Mouse (Mus musculus) embryonic fibroblast, embryonic 13.5 days (primary cell): ENCODE data around the gene Lmtk3. TPM values are rescaled to one million over a fixed set of nuclear protein-coding genes. Genes with fewer than 3 reads are reported as not detected.
A peak's percentile ranks its signal among the peaks of the same experiment; 100 is the strongest.

Experiments
- H3K27ac ChIP-seq: 2 replicates; pipeline ENCODE4 v1.5.1; 2012; ENCODE audit warnings: low read length, control low read depth, inconsistent platforms; ENCODE audit not compliant: insufficient read depth
- H3K4me1 ChIP-seq: 2 replicates; pipeline ENCODE4 v1.6.1; 2011; ENCODE audit warnings: low read length; ENCODE audit not compliant: control insufficient read depth, insufficient read depth
- H3K4me3 ChIP-seq: 2 replicates; pipeline ENCODE4 v1.5.1; 2011; ENCODE audit warnings: mild to moderate bottlenecking, control low read depth, low read length; ENCODE audit not compliant: insufficient read depth
- CTCF ChIP-seq: IDR thresholded peaks from 2 replicates; pipeline ENCODE4 v1.5.1; 2011; ENCODE audit warnings: mild to moderate bottlenecking, control low read depth, low read length, moderate library complexity, borderline replicate concordance; ENCODE audit not compliant: insufficient read depth
- POLR2A ChIP-seq: IDR thresholded peaks from 2 replicates; pipeline ENCODE4 v1.6.1; 2011; ENCODE audit warnings: low read depth, mild to moderate bottlenecking, control low read depth, low read length, moderate library complexity
- polyA plus RNA-seq: library from polyadenylated mRNA; stranded (reverse); fragments of >200 nt; gene quantifications from 2 replicates; pipeline ENCODE4 v1.2.4, GENCODE M21; 2011; ENCODE audit warnings: low read depth; ENCODE audit not compliant: missing spikeins, insufficient read length

The Lmtk3 gene
- polyA plus RNA-seq, 1 experiment: 5.5 TPM

DNA sequence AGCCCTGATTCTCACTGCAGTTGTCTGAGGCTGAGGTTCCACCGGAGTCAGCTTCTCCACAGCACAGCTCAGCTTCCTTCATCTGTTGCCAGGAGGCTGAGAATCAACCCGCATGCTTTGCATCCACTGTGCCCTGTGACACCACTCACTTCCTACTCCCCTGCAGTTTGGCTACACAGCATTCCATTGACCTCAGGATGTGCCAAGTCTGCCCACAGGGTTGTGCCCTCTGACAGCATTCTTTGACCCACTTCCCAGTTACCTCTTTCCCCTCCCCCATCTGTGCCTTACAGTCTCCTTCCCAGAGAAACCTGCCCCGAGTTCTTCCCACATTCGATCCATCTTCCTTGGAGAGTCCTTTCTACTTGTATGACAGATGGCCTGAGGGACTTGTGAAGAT, 1.3 kb upstream of the Lmtk3 start:
- no peak overlapping the region for H3K4me3 ChIP-seq
- peaks cover 6% of the 10 kb centered on the region; the same call in 1 of the 2 replicates for H3K4me1 ChIP-seq
- TF ChIP-seq CTCF (no peak), POLR2A (no peak)
- H3K27ac ChIP-seq: no peak overlapping the region

DNA sequence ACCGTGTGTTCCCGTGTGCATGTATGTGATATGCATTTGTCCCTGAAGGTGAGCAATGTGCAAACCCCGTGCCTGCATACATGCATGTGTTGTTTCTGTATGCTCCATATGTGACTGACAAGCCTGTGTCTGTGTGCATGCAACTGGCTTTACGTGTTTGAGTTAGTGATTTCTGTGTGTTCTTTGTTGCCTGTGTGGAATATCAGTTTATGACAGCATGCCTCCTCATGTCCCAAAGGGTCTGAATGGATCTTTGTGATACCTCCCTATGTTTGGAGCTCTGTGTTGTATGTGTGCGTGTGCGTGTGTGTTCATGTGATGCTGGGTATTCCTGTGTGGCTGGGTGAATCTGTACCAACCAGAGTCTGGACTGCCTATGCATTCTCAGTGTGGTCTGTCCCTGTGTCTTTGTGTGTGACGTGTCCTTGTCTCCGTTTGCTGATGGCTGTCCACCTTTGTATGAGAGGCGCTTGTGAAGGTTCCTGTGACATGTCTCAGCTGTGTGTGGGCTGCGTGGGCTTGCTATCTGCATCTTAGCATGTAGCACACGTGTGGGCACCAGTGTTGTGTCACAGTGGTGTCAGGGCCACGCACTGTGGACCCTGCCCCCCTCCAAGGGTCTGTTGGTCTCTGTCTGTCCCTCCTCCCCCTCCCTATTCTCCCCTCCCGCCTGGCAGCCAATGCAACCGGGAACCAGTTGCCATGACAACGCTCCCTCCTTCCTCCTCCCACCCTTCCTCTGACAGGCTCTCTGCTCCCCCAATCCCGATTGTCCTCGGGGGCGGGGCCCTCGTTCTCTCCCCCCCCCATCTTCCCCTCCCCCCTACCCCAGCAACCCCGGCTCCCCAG, 1.2 kb downstream of the Lmtk3 start, which contains the start of gene Sult2b1:
Sult2b1 (minus strand) TSS at position 146 of the 849 bp plus-strand sequence.
- Histone ChIP-seq H3K4me3 (peak within 1 kb of the TSS; percentile 78), H3K4me1 (peaks cover 6% of the 10 kb centered on the region; the same call in 1 of the 2 replicates), H3K27ac (no peak within 1 kb of the TSS)
- no peak for TF ChIP-seq POLR2A
- no peak for TF ChIP-seq CTCF

GRCm38 (mm10) chr7:45785388-45786135, 2.0 kb downstream of the Lmtk3 start:
- Histone ChIP-seq H3K27ac (no peak overlapping the region), H3K4me1 (peaks cover 6% of the 10 kb centered on the region; the same call in 1 of the 2 replicates), H3K4me3 (peak overlapping the region; percentile 78)
- peak; percentile 16; the same call in 1 of the 2 replicates for TF ChIP-seq POLR2A
- TF ChIP-seq CTCF: no peak

- peaks cover 6% of the 10 kb centered on the region; the same call in 1 of the 2 replicates for H3K4me1 ChIP-seq
- 0 out of 2 replicates have a peak, but pooled peaks have one; percentile 1 for TF ChIP-seq POLR2A
- no peak for TF ChIP-seq CTCF
- peak overlapping the region; percentile 78 for H3K4me3 ChIP-seq
- no peak overlapping the region for H3K27ac ChIP-seq
Observed at GRCm38 (mm10) chr7:45786136-45786578, 2.6 kb downstream of the Lmtk3 start.

- TF ChIP-seq POLR2A (peak; percentile 39; the same call in 1 of the 2 replicates), CTCF (no peak)
- Histone ChIP-seq H3K4me1 (peaks cover 6% of the 10 kb centered on the region; the same call in 1 of the 2 replicates), H3K27ac (no peak overlapping the region), H3K4me3 (peak overlapping the region; percentile 78)
Observed at GRCm38 (mm10) chr7:45786661-45787413, 3.3 kb downstream of the Lmtk3 start.

DNA sequence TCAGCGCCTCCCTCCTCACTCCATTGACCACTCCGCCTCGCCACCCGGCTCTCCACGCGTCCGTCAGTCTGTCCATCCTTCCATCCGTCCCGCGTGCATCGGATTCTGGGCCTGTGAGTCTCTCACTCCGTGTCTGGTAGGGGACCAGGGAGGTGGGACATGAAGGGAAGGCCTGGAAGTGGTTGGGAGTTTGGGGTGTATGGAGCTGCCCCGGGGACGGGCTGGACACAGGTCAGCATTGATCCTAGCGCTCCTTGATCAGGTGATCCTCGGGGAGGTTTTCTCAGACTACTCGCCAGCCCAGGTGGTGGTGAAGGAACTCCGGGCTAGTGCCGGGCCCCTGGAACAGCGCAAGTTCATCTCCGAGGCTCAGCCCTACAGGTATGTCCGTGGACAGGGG, 4.1 kb downstream of the Lmtk3 start:
- H3K27ac ChIP-seq: no peak overlapping the region
- no peak overlapping the region for H3K4me3 ChIP-seq
- no peak for TF ChIP-seq CTCF
- TF ChIP-seq POLR2A: no peak
- peaks cover 6% of the 10 kb centered on the region; the same call in 1 of the 2 replicates for H3K4me1 ChIP-seq

GRCm38 (mm10) chr7:45790721-45791120, 7.2 kb downstream of the Lmtk3 start:
- H3K27ac ChIP-seq: no peak overlapping the region
- H3K4me1 ChIP-seq: no peaks in the 10 kb centered on the region
- TF ChIP-seq POLR2A: no peak
- no peak for TF ChIP-seq CTCF
- H3K4me3 ChIP-seq: no peak overlapping the region

DNA sequence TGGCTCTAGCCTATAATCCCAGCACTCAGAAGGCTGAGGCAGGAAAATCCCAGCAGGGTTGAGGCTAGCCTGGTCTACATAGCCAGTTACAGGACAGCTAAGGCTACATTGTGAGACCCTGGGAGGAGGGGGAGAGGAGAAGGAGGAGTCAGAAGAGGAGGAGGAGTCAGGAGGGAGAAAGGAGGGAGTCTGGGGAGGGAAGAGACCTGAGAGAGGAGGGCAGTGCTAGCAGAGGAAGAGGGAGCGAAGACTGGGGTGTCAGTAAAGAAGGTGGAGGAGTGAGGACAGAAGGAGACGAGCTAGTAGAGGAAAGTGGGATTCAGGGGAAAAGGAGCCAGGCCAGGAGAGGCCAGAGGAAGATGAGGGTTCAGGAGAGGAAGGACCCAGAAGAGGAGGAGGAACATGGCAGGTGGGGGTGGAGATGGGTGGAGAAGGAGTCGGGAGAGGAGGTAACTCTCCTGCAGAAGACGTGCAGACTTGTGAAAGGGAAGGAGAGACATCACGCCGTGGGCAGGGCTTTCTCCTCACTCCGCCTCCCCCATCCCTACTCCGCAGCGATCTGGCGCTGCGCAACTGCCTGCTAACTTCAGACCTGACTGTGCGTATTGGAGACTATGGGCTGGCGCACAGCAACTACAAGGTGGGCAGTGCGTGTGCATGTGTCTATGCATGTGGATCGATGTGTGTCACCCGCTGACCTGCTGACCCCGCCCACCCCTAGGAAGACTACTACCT, 8.4 kb downstream of the Lmtk3 start:
- TF ChIP-seq CTCF (no peak), POLR2A (no peak)
- no peak overlapping the region for H3K4me3 ChIP-seq
- H3K4me1 ChIP-seq: no peaks in the 10 kb centered on the region
- no peak overlapping the region for H3K27ac ChIP-seq
